Mouse (Mus musculus) intestine, embryonic 14.5 days (tissue): ENCODE results near the gene Zfp689. TPM values are rescaled to one million over a fixed set of nuclear protein-coding genes. Genes with fewer than 3 reads are reported as not detected.

Source experiments
- ATAC-seq: fragments of 200-750 bp; cut with Nextera tagmentation; replicated peaks from 2 replicates; pipeline ENCODE4 v1.8.0; 2017; ENCODE audit warnings: low read depth, moderate number of reproducible peaks, moderate TSS enrichment, moderate library complexity; ENCODE audit not compliant: low FRiP score, low TSS enrichment
- DNase-seq: peaks from one replicate; pipeline ENCODE4 v3.0.0-alpha.2; 2018; ENCODE audit warnings: low spot score
- H3K27ac ChIP-seq: fragments of 300-500 bp; sonication (generic); 2 replicates; pipeline ENCODE4 v1.5.1; 2014; ENCODE audit warnings: low read depth, mild to moderate bottlenecking, control low read depth
- H3K27me3 ChIP-seq: fragments of 300-500 bp; sonication (generic); replicated peaks from 2 replicates; pipeline ENCODE4 v1.6.1; 2014; ENCODE audit warnings: low read length, control low read depth; ENCODE audit not compliant: control insufficient read depth, insufficient read depth
- H3K36me3 ChIP-seq: fragments of 300-500 bp; sonication (generic); 2 replicates; pipeline ENCODE4 v1.6.1; 2014; ENCODE audit warnings: low read length, control low read depth; ENCODE audit not compliant: control insufficient read depth, insufficient read depth
- H3K4me1 ChIP-seq: fragments of 300-500 bp; sonication (generic); replicated peaks from 2 replicates; pipeline ENCODE4 v1.6.1; 2014; ENCODE audit warnings: low read length, control low read depth, mixed read lengths; ENCODE audit not compliant: control insufficient read depth, insufficient read depth
- H3K4me2 ChIP-seq: fragments of 300-500 bp; sonication (generic); 2 replicates; pipeline ENCODE4 v1.6.1; 2014; ENCODE audit warnings: low read length
- H3K4me3 ChIP-seq: fragments of 300-500 bp; sonication (generic); 2 replicates; pipeline ENCODE4 v1.5.1; 2014; ENCODE audit warnings: low read depth, low read length, control low read depth, mixed read lengths
- H3K9ac ChIP-seq: fragments of 300-500 bp; sonication (generic); 2 replicates; pipeline ENCODE4 v1.6.1; 2014; ENCODE audit warnings: mild to moderate bottlenecking, low read length
- H3K9me3 ChIP-seq: fragments of 300-500 bp; sonication (generic); 2 replicates; pipeline ENCODE4 v1.6.1; 2016; ENCODE audit warnings: low read length, control low read depth; ENCODE audit not compliant: control insufficient read depth
- WGBS: fragments of 180-500 bp; shearing (Covaris S2); extraction: QIAGEN DNeasy Blood & Tissue Kit; methylation state at CpG from one replicate; pipeline ENCODE4 v1.1.7; 2014; 5-methylcytosine and 5-hydroxymethylcytosine counted together
- microRNA-seq: library from miRNA; unstranded; fragments of <30 nt; microRNA quantifications from one replicate; pipeline ENCODE4, GENCODE M21; 2016
- polyA plus RNA-seq: library from polyadenylated mRNA; unstranded; fragments of >200 nt; fragmentation: Nextera tagmentation; extraction: Ambion mirVana; gene quantifications from 2 replicates; pipeline ENCODE4 v1.2.1, GENCODE M21; 2014

Zfp689 gene
- polyA plus RNA-seq, 1 experiment from 2014 or later, result 6.7 TPM

DNA sequence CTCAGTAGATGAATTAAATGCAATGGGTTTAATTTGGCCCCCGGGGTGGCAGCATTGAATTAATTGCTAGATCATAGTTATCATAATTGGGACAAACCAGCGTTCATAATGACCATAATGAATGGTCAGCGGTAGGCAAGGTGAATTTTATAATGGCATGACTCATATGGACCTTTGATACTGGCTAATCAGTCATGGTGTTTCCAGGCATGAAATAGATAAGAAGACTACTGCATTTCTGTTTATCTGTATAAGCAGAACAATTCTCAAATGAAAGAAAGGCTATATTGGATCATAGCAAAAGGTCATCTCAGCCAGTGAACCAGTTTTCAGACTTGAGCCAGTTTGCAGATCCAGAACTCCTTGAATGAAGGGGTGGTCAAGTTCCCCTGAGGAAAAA is 48.6 kb downstream of the Zfp689 start:
- DNase-seq, result no peak
- H3K9ac ChIP-seq, result no peak overlapping the region
- no peaks in the 10 kb centered on the region for H3K27me3 ChIP-seq
- H3K9me3 ChIP-seq, result peaks cover 4% of the 10 kb centered on the region; the same call in 1 of the 2 replicates
- H3K4me1 ChIP-seq, result no peaks in the 10 kb centered on the region
- no peaks in the 10 kb centered on the region for H3K36me3 ChIP-seq
- H3K27ac ChIP-seq, result no peak overlapping the region
- H3K4me2 ChIP-seq, result no peak overlapping the region
- no peak for ATAC-seq
- no peak overlapping the region for H3K4me3 ChIP-seq
- WGBS, result 66% methylated on average over 3 of the region's 3 CpGs

DNA sequence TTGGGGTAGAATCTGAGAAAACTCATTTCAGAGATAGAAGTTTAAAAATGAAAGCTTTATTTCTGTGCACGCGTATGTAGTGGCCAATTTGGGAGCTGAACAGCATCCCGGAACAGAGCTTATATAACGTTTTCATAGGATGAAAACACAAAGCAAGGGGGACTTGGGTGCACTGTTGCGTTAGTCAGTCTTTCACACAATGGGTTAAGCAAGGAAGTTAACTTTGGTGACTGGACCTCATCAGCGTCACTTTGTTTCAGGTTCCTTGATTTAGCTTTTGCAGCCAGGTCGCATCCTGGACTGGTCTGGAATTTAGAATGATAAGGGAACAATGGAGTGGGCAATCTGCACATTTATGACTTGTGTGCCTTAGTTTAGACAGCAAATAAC is 55.0 kb downstream of the Zfp689 start:
- H3K36me3 ChIP-seq, result peaks cover 12% of the 10 kb centered on the region
- no peaks in the 10 kb centered on the region for H3K27me3 ChIP-seq
- H3K4me3 ChIP-seq, result peak overlapping the region; percentile 67
- H3K4me1 ChIP-seq, result peaks cover 12% of the 10 kb centered on the region
- WGBS, result 9% methylated on average over 7 of the region's 7 CpGs
- ATAC-seq, result no peak
- peak overlapping the region; percentile 69 for H3K27ac ChIP-seq
- DNase-seq, result no peak
- peak overlapping the region; percentile 38 for H3K9ac ChIP-seq
- H3K4me2 ChIP-seq, result peak overlapping the region; percentile 61
- no peaks in the 10 kb centered on the region for H3K9me3 ChIP-seq

DNA sequence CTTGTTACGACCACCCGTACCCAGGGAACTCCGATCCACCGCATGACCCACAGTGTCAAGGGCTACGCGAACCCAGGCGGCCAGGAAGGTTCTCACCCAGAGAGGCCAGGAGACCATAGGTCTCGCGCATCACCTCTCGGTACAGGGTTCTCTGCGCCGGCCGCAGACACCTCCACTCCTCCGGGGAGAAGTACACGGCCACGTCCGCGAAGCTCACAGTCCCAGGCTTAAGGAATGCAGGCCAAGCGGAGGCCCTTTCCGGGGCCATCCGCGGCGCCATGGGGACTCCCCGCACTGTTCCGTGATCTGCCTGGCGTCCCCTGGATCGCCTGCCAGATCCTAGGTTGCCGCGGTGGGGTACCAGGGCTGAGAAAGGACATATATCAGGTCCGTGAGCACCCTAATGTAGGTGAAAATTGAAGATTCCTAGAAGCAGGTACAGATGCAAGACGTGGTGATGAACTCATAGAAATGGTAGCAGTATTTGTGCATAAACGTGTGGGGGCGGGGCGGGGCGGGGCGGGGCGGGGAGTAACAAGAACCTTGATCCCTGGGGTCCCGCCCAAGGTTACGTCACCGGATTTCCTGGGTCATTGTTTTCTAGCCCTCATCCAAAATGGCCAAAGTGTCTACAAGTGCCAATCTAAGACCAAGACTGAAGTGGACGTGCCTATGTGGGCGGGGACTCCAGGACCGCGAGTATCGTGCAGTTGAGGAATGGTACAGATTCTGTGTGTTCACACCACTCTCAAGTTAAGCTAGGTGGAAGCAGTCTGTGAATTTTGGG is 55.6 kb downstream of the Zfp689 start, which contains the start of gene E430018J23Rik:
Gene E430018J23Rik (minus strand): TSS at position 473 of the 787 bp plus-strand sequence.
- peak within 1 kb of the TSS; percentile 91 for H3K27ac ChIP-seq
- peak within 1 kb of the TSS; percentile 81 for H3K9ac ChIP-seq
- ATAC-seq (peak; percentile 94), DNase-seq (peak; percentile 95)
- peaks cover 12% of the 10 kb centered on the region for H3K36me3 ChIP-seq
- WGBS, result 1% methylated on average over 44 of the region's 45 CpGs
- peak within 1 kb of the TSS; percentile 67 for H3K4me3 ChIP-seq
- peaks cover 12% of the 10 kb centered on the region for H3K4me1 ChIP-seq
- H3K4me2 ChIP-seq, result peak within 1 kb of the TSS; percentile 61
- H3K27me3 ChIP-seq, result no peaks in the 10 kb centered on the region
- no peaks in the 10 kb centered on the region for H3K9me3 ChIP-seq

DNA sequence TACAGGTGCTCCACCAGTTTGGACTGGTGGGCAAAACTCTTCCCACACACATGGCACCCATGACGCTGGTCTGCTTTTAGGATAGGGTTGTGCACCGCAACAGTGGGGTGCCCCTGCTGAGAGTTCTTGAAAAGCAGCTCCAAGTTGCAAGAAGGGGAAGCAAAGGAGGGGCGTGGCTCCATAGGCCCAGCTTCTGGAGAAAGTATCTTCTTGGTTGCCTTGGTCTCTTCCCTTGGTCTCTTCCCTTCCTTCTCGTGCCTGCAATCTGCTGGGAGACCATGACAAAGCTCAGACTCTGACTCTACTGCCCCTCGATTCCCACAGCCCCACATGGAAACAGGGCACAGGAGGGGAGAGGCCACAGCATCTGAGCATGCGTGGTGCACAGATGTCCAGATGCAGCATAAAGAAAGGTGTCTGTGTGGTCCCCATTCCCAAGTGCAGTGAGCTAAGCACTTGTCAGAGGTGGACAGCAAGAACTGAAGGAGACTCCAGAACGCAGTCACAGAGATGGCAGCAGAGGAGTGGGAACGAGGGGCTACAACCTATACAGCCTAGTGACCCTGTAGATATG is 56.6 kb downstream of the Zfp689 start:
- no peak for ATAC-seq
- peak overlapping the region; percentile 81; the same call in 1 of the 2 replicates for H3K9ac ChIP-seq
- peaks cover 12% of the 10 kb centered on the region for H3K4me1 ChIP-seq
- no peak overlapping the region for H3K27ac ChIP-seq
- peak overlapping the region; percentile 61 for H3K4me2 ChIP-seq
- H3K27me3 ChIP-seq, result no peaks in the 10 kb centered on the region
- peak; percentile 51 for DNase-seq
- H3K4me3 ChIP-seq, result peak overlapping the region; percentile 67
- WGBS, result 78% methylated on average over 8 of the region's 8 CpGs
- H3K9me3 ChIP-seq, result no peaks in the 10 kb centered on the region
- H3K36me3 ChIP-seq, result peaks cover 12% of the 10 kb centered on the region

Small RNA genes lying within 50 kb of the gene (microRNA-seq; reads per million reads assigned to microRNA genes)
- gene Gm47278 (not detected), gene Mir7060 (not detected)

Other genes starting within 250 kb of the Zfp689 start
- gene Tbc1d10b, start 240.7 kb downstream of the Zfp689 start, polyA plus RNA-seq, result 21.3 and 21.4 TPM in 2 replicates
- gene Mylpf, start 240.3 kb downstream of the Zfp689 start, polyA plus RNA-seq, result 10.8 and 12.9 TPM in 2 replicates
- gene Zfp553, start 216.1 kb downstream of the Zfp689 start, polyA plus RNA-seq, result 16.8 and 18.5 TPM in 2 replicates
- gene Sept1, start 216.0 kb downstream of the Zfp689 start, polyA plus RNA-seq, result 12.9 and 14.4 TPM in 2 replicates
- gene Zfp771, start 204.9 kb downstream of the Zfp689 start, polyA plus RNA-seq, result 47.6 and 52.2 TPM in 2 replicates
- 280 and 305 TPM in 2 replicates for gene Dctpp1, start 188.4 kb downstream of the Zfp689 start, polyA plus RNA-seq
- gene Sephs2, start 175.1 kb downstream of the Zfp689 start, polyA plus RNA-seq, result 153 and 183 TPM in 2 replicates
- gene Itgal, start 152.9 kb downstream of the Zfp689 start, polyA plus RNA-seq, result 1.6 and 2.1 TPM in 2 replicates
- 4.2 and 4.5 TPM in 2 replicates for gene Zfp768, start 103.6 kb downstream of the Zfp689 start, polyA plus RNA-seq
- gene Zfp747, start 73.1 kb downstream of the Zfp689 start, polyA plus RNA-seq, result 9.8 and 11.3 TPM in 2 replicates
- 6.2 and 7.4 TPM in 2 replicates for gene 9130019O22Rik, start 62.0 kb downstream of the Zfp689 start, polyA plus RNA-seq
- 9.2 and 9.7 TPM in 2 replicates for gene E430018J23Rik, start 55.5 kb downstream of the Zfp689 start, polyA plus RNA-seq
- gene Zfp764, start 42.3 kb downstream of the Zfp689 start, polyA plus RNA-seq, result 9.6 and 10.6 TPM in 2 replicates
- gene Zfp688, start 27.1 kb downstream of the Zfp689 start, polyA plus RNA-seq, result 24.1 and 25.2 TPM in 2 replicates
- 43.4 and 45.6 TPM in 2 replicates for gene Prr14, start 10.5 kb upstream of the Zfp689 start, polyA plus RNA-seq
- gene Fbrs, start 30.0 kb upstream of the Zfp689 start, polyA plus RNA-seq, result 11.4 and 13.9 TPM in 2 replicates
- 49.4 and 51.8 TPM in 2 replicates for gene Srcap, start 62.8 kb upstream of the Zfp689 start, polyA plus RNA-seq
- gene Gm42715, start 70.4 kb upstream of the Zfp689 start, polyA plus RNA-seq, result 18.8 and 19.8 TPM in 2 replicates
- 7.5 and 8.1 TPM in 2 replicates for gene Tmem265, start 112.2 kb upstream of the Zfp689 start, polyA plus RNA-seq
- 42.0 and 49.4 TPM in 2 replicates for gene Phkg2, start 124.2 kb upstream of the Zfp689 start, polyA plus RNA-seq
- gene Ccdc189, start 139.4 kb upstream of the Zfp689 start, polyA plus RNA-seq, result 6.9 and 7.7 TPM in 2 replicates
- 36.3 and 38.8 TPM in 2 replicates for gene Rnf40, start 139.6 kb upstream of the Zfp689 start, polyA plus RNA-seq
- 12.9 and 16.7 TPM in 2 replicates for gene Zfp629, start 166.6 kb upstream of the Zfp689 start, polyA plus RNA-seq